Mouse (Mus musculus) ZHBTc4 (cell line): ENCODE data around the gene Atxn1.

Source experiments
- DNase-seq: peaks from one replicate; pipeline ENCODE4 v3.0.0-alpha.2; 2011; ENCODE audit warnings: low read depth, low spot score

Gene Atxn1

GRCm38 (mm10) chr13:45963497-45964330, 1.1 kb downstream of the Atxn1 start:
- peak; percentile 87 for DNase-seq

GRCm38 (mm10) chr13:45962776-45963175, 2.0 kb downstream of the Atxn1 start:
- DNase-seq = no peak

- peak; percentile 33 for DNase-seq
These were observed 2.8 kb downstream of the Atxn1 start for GRCm38 (mm10) chr13:45961871-45962630.

GRCm38 (mm10) chr13:45960311-45960965, 4.4 kb downstream of the Atxn1 start:
- DNase-seq = no peak

- DNase-seq = no peak
These were observed 6.5 kb downstream of the Atxn1 start for GRCm38 (mm10) chr13:45958306-45958705.

- DNase-seq = no peak
These were observed 7.2 kb downstream of the Atxn1 start for GRCm38 (mm10) chr13:45957629-45958028.

- DNase-seq = no peak
These were observed 8.5 kb downstream of the Atxn1 start for GRCm38 (mm10) chr13:45956287-45956686.

- no peak for DNase-seq
These were observed 9.3 kb downstream of the Atxn1 start for GRCm38 (mm10) chr13:45955370-45956055.

GRCm38 (mm10) chr13:45953098-45953497, 11.7 kb downstream of the Atxn1 start:
- DNase-seq = no peak

- no peak for DNase-seq
These were observed 13.7 kb downstream of the Atxn1 start for GRCm38 (mm10) chr13:45951071-45951645.

- DNase-seq = no peak
These were observed 14.4 kb downstream of the Atxn1 start for GRCm38 (mm10) chr13:45950355-45950861.

- DNase-seq = no peak
These were observed 18.7 kb downstream of the Atxn1 start for GRCm38 (mm10) chr13:45946136-45946535.

GRCm38 (mm10) chr13:45942337-45942736, 22.5 kb downstream of the Atxn1 start:
- no peak for DNase-seq

GRCm38 (mm10) chr13:45940714-45941113, 24.1 kb downstream of the Atxn1 start:
- DNase-seq = no peak

- no peak for DNase-seq
These were observed 25.2 kb downstream of the Atxn1 start for GRCm38 (mm10) chr13:45939561-45939960.

GRCm38 (mm10) chr13:45938083-45938482, 26.7 kb downstream of the Atxn1 start:
- no peak for DNase-seq

- no peak for DNase-seq
These were observed 28.0 kb downstream of the Atxn1 start for GRCm38 (mm10) chr13:45936765-45937164.

GRCm38 (mm10) chr13:45935798-45936197, 29.0 kb downstream of the Atxn1 start:
- peak; percentile 41 for DNase-seq

- DNase-seq = no peak
These were observed 30.0 kb downstream of the Atxn1 start for GRCm38 (mm10) chr13:45934841-45935240.

- DNase-seq = no peak
These were observed 30.7 kb downstream of the Atxn1 start for GRCm38 (mm10) chr13:45934085-45934484.

GRCm38 (mm10) chr13:45932491-45932921, 32.3 kb downstream of the Atxn1 start:
- DNase-seq = no peak
